Mouse (Mus musculus) limb, embryonic 14.5 days (tissue): Measurements from ENCODE around the gene Myo9b. TPM values are rescaled to one million over a fixed set of nuclear protein-coding genes. Genes with fewer than 3 reads are reported as not detected.

Experiments
- ATAC-seq: fragments of 200-750 bp; cut with Nextera tagmentation; 2 replicates; pipeline ENCODE4 v1.8.0; 2017; ENCODE audit warnings: low read depth, moderate number of reproducible peaks, moderate TSS enrichment; ENCODE audit not compliant: low FRiP score
- DNase-seq: peaks from one replicate; pipeline ENCODE4 v3.0.0-alpha.2; 2015; ENCODE audit warnings: low spot score
- H3K27ac ChIP-seq: fragments of 300-500 bp; sonication (generic); replicated peaks from 2 replicates; pipeline ENCODE4 v1.5.1; 2014; ENCODE audit warnings: low read depth, mild to moderate bottlenecking, low read length, moderate library complexity, mixed read lengths
- H3K27me3 ChIP-seq: fragments of 300-500 bp; sonication (generic); 2 replicates; pipeline ENCODE4 v1.6.1; 2014; ENCODE audit warnings: low read length, mixed read lengths; ENCODE audit not compliant: control insufficient read depth, insufficient read depth
- H3K36me3 ChIP-seq: fragments of 300-500 bp; sonication (generic); 2 replicates; pipeline ENCODE4 v1.6.1; 2014; ENCODE audit warnings: mild to moderate bottlenecking, low read length, moderate library complexity, mixed read lengths; ENCODE audit not compliant: control insufficient read depth, insufficient read depth
- H3K4me1 ChIP-seq: fragments of 300-500 bp; sonication (generic); 2 replicates; pipeline ENCODE4 v1.6.1; 2014; ENCODE audit warnings: antibody characterized with exemption, low read length, mixed read lengths; ENCODE audit not compliant: control insufficient read depth, insufficient read depth
- H3K4me2 ChIP-seq: fragments of 300-500 bp; sonication (generic); replicated peaks from 2 replicates; pipeline ENCODE4 v1.6.1; 2014; ENCODE audit warnings: low read depth, mild to moderate bottlenecking, low read length, moderate library complexity; ENCODE audit not compliant: severe bottlenecking
- H3K4me3 ChIP-seq: fragments of 300-500 bp; sonication (generic); replicated peaks from 2 replicates; pipeline ENCODE4 v1.5.1; 2014; ENCODE audit warnings: low read length
- H3K9ac ChIP-seq: fragments of 300-500 bp; sonication (generic); 2 replicates; pipeline ENCODE4 v1.6.1; 2014; ENCODE audit warnings: mild to moderate bottlenecking, low read depth, low read length, moderate library complexity; ENCODE audit not compliant: severe bottlenecking
- H3K9me3 ChIP-seq: fragments of 300-500 bp; sonication (generic); 2 replicates; pipeline ENCODE4 v1.6.1; 2016; ENCODE audit warnings: low read length; ENCODE audit not compliant: control insufficient read depth
- POLR2A ChIP-seq: fragments of 200-500 bp; IDR thresholded peaks from 2 replicates; pipeline ENCODE4 v1.8.0; 2012; ENCODE audit warnings: inconsistent platforms, mild to moderate bottlenecking, moderate library complexity, borderline replicate concordance; ENCODE audit not compliant: insufficient read depth, insufficient read length; ENCODE audit errors: extremely low read depth
- WGBS: fragments of 180-500 bp; shearing (Covaris S2); extraction: QIAGEN DNeasy Blood & Tissue Kit; methylation state at CpG from one replicate; pipeline ENCODE4 v1.1.7; 2014; 5-methylcytosine and 5-hydroxymethylcytosine counted together
- polyA plus RNA-seq, 2 experiments: library from polyadenylated mRNA; depleted of rRNA in 1 of 2; stranded (reverse) in 1 of 2; unstranded in 1 of 2; fragments of >200 nt; fragmentation: Nextera tagmentation in 1 of 2; extraction: Ambion mirVana in 1 of 2; gene quantifications; 2 replicates each; pipeline versions ENCODE4 v1.2.1 to v1.2.3; 2012 to 2014

Myo9b gene
- polyA plus RNA-seq, 2 experiments = 29.4 to 46.1 TPM

- peak within 1 kb of the TSS; percentile 83 for H3K9ac ChIP-seq
- H3K36me3 ChIP-seq = peaks cover 19% of the 10 kb centered on the region
- peak within 1 kb of the TSS; percentile 86 for H3K4me2 ChIP-seq
- ATAC-seq (peak; percentile 96), DNase-seq (peak; percentile 95)
- no peaks in the 10 kb centered on the region for H3K27me3 ChIP-seq
- no peaks in the 10 kb centered on the region for H3K9me3 ChIP-seq
- 0 out of 2 replicates have a peak within 1 kb of the TSS, but pooled peaks have one; percentile 26 for H3K27ac ChIP-seq
- H3K4me3 ChIP-seq = peak within 1 kb of the TSS; percentile 83
- under 1% methylated on average over 34 of the region's 34 CpGs for WGBS
- H3K4me1 ChIP-seq = peaks cover 5% of the 10 kb centered on the region; the same call in 1 of the 2 replicates
- peak; percentile 86; the same call in 1 of the 2 replicates for TF ChIP-seq POLR2A
Measured at GRCm38 (mm10) chr8:71396639-71397305, 124.3 kb downstream of the Myo9b start, which contains the start of gene Babam1. Gene Babam1 (plus strand): TSS chr8:71396861.

- peaks cover 5% of the 10 kb centered on the region; the same call in 1 of the 2 replicates for H3K4me1 ChIP-seq
- no peak for ATAC-seq
- peak overlapping the region; percentile 86 for H3K4me2 ChIP-seq
- WGBS = 83% methylated on average over 12 of the region's 12 CpGs
- H3K36me3 ChIP-seq = peaks cover 19% of the 10 kb centered on the region
- no peak for DNase-seq
- H3K4me3 ChIP-seq = peak overlapping the region; percentile 83
- TF ChIP-seq POLR2A = no peak
- H3K27me3 ChIP-seq = no peaks in the 10 kb centered on the region
- no peaks in the 10 kb centered on the region for H3K9me3 ChIP-seq
- peak overlapping the region; percentile 83; the same call in 1 of the 2 replicates for H3K9ac ChIP-seq
- H3K27ac ChIP-seq = no peak overlapping the region
Measured at GRCm38 (mm10) chr8:71397701-71398100, 125.2 kb downstream of the Myo9b start.

DNA sequence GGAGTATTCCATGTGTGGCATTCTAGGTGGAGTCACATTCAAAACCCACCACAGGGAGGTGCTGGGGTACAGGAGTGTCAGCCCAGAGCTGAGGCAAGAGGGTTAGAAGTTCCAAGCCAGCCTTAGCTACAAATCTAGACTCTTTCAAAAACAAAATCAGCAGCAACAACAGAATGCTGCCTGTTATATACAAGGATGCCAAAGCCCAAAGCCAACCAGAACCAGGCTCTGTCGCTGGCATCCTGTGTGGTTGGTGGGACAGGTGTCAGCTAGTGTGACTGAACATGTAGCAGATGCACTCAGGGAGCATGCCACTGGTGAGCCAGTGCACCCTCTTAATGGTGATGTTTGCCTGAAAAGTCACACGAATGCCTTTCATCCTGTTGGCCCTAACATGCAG is 128.3 kb downstream of the Myo9b start:
- Histone ChIP-seq H3K4me2 (no peak overlapping the region), H3K9ac (no peak overlapping the region), H3K27me3 (no peaks in the 10 kb centered on the region), H3K9me3 (no peaks in the 10 kb centered on the region), H3K4me1 (peaks cover 5% of the 10 kb centered on the region; the same call in 1 of the 2 replicates), H3K27ac (no peak overlapping the region), H3K36me3 (peaks cover 19% of the 10 kb centered on the region), H3K4me3 (no peak overlapping the region)
- no peak for TF ChIP-seq POLR2A
- ATAC-seq (no peak), DNase-seq (no peak)
- 92% methylated on average over 2 of the region's 2 CpGs for WGBS

GRCm38 (mm10) chr8:71401454-71401853 is 128.9 kb downstream of the Myo9b start:
- Histone ChIP-seq H3K9ac (no peak overlapping the region), H3K36me3 (peaks cover 19% of the 10 kb centered on the region), H3K4me2 (no peak overlapping the region), H3K4me1 (peaks cover 9% of the 10 kb centered on the region), H3K27me3 (no peaks in the 10 kb centered on the region), H3K27ac (no peak overlapping the region), H3K9me3 (no peaks in the 10 kb centered on the region), H3K4me3 (no peak overlapping the region)
- TF ChIP-seq POLR2A = no peak
- DNase-seq = no peak
- ATAC-seq = no peak

DNA sequence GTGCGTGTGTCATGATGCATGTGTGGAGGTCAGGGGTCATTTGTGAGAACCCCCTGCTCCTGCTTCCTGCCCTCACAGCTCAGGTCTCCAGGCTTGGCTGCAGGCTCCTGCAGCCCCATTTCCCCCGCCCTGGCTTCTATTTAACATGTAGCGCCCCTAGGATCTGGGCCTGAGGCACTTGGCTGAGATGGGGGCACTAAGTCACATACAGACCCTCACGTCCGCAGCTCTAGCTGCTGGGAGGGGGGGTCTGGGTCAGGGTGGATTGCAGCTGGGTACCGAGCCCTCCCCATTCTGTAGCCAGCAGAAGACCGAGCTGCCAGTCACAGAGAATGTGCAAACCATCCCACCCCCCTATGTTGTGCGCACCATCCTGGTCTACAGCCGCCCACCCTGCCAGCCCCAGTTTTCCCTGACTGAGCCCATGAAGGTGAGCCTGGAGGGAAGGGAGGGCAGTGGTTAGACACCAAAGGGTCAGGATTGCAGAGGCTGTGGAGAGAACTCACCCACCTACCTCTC is 130.0 kb downstream of the Myo9b start:
- Histone ChIP-seq H3K4me3 (no peak overlapping the region), H3K4me1 (peaks cover 9% of the 10 kb centered on the region), H3K36me3 (peaks cover 24% of the 10 kb centered on the region), H3K27ac (no peak overlapping the region), H3K9ac (no peak overlapping the region), H3K9me3 (no peaks in the 10 kb centered on the region), H3K27me3 (no peaks in the 10 kb centered on the region), H3K4me2 (no peak overlapping the region)
- ATAC-seq (no peak), DNase-seq (no peak)
- 84% methylated on average over 9 of the region's 9 CpGs for WGBS
- TF ChIP-seq POLR2A = no peak
